Mouse (Mus musculus): ENCODE measurements around the gene Tgoln1. TPM values are rescaled to one million over a fixed set of nuclear protein-coding genes. Genes with fewer than 3 reads are reported as not detected.

The Tgoln1 gene
- total and polyA plus RNA-seq, 3 experiments: 4.4 to 72.6 (median 49.7) TPM

- no peaks in the 10 kb centered on the region for H3K27me3 ChIP-seq (ENCODE audit: insufficient read depth, low read length)
- peaks cover 51% of the 10 kb centered on the region for H3K36me3 ChIP-seq (replicated peaks)
- DNase-seq (ENCODE audit: low spot score) (no peak), ATAC-seq (ENCODE audit: extremely low read depth, insufficient number of reproducible peaks, low FRiP score, poor library complexity, severe bottlenecking) (no peak)
- H3K4me1 ChIP-seq (ENCODE audit: insufficient read depth, low read depth, low read length): no peaks in the 10 kb centered on the region
- TF ChIP-seq GATA1 (IDR thresholded peaks at IDR 0.05; ENCODE audit: borderline replicate concordance, low read length): no peak
- TF ChIP-seq POLR2AphosphoS5 (IDR thresholded peaks at IDR 0.05; ENCODE audit: insufficient replicate concordance, low read depth, low read length): no peak
- no peak for TF ChIP-seq TAL1 (conservative IDR thresholded peaks at IDR 0.05; ENCODE audit: low read depth, low read length)
- TF ChIP-seq GATA2 (IDR thresholded peaks at IDR 0.05; ENCODE audit: borderline replicate concordance, low read depth, low read length): no peak
- no peak for TF ChIP-seq CTCF (IDR thresholded peaks at IDR 0.05; ENCODE audit: low read depth, low read length)
- no peak overlapping the region for H3K4me3 ChIP-seq (ENCODE audit: low read depth, low read length)
- no peaks in the 10 kb centered on the region for H3K9me3 ChIP-seq (replicated peaks)
These were observed 48.1 kb downstream of the Tgoln1 start for GRCm38 (mm10) chr6:72568736-72569135.

GRCm38 (mm10) chr6:72567508-72567907 is 49.3 kb downstream of the Tgoln1 start:
- Histone ChIP-seq H3K4me1 (ENCODE audit: insufficient read depth, low read depth, low read length) (peaks cover under 1% of the 10 kb centered on the region; the same call in 1 of the 2 replicates), H3K9me3 (replicated peaks) (no peaks in the 10 kb centered on the region), H3K36me3 (replicated peaks) (peaks cover 57% of the 10 kb centered on the region), H3K4me3 (ENCODE audit: low read depth, low read length) (no peak overlapping the region), H3K27me3 (ENCODE audit: insufficient read depth, low read length) (no peaks in the 10 kb centered on the region)
- DNase-seq (ENCODE audit: low spot score): no peak
- no peak for TF ChIP-seq GATA1 (IDR thresholded peaks at IDR 0.05; ENCODE audit: borderline replicate concordance, low read length)
- TF ChIP-seq GATA2 (IDR thresholded peaks at IDR 0.05; ENCODE audit: borderline replicate concordance, low read depth, low read length): no peak
- TF ChIP-seq POLR2AphosphoS5 (IDR thresholded peaks at IDR 0.05; ENCODE audit: insufficient replicate concordance, low read depth, low read length): no peak
- no peak for TF ChIP-seq TAL1 (conservative IDR thresholded peaks at IDR 0.05; ENCODE audit: low read depth, low read length)
- ATAC-seq (ENCODE audit: extremely low read depth, insufficient number of reproducible peaks, low FRiP score, poor library complexity, severe bottlenecking): no peak

GRCm38 (mm10) chr6:72566044-72566443 is 50.8 kb downstream of the Tgoln1 start:
- H3K4me1 ChIP-seq (ENCODE audit: insufficient read depth, low read depth, low read length): peaks cover 2% of the 10 kb centered on the region; the same call in 1 of the 2 replicates
- TF ChIP-seq CTCF (IDR thresholded peaks at IDR 0.05; ENCODE audit: low read depth, low read length) (peak; percentile 65), TAL1 (conservative IDR thresholded peaks at IDR 0.05; ENCODE audit: low read depth, low read length) (no peak)
- H3K4me3 ChIP-seq (ENCODE audit: low read depth, low read length): no peak overlapping the region
- ATAC-seq (ENCODE audit: extremely low read depth, insufficient number of reproducible peaks, low FRiP score, poor library complexity, severe bottlenecking): 0 out of 2 replicates have a peak, but pooled peaks have one; percentile 40
- no peaks in the 10 kb centered on the region for H3K27me3 ChIP-seq (ENCODE audit: insufficient read depth, low read length)
- H3K9me3 ChIP-seq (replicated peaks): no peaks in the 10 kb centered on the region
- peaks cover 61% of the 10 kb centered on the region for H3K36me3 ChIP-seq (replicated peaks)
- peak; percentile 72 for DNase-seq (ENCODE audit: low spot score)

- H3K9me3 ChIP-seq (replicated peaks): no peaks in the 10 kb centered on the region
- H3K4me3 ChIP-seq (ENCODE audit: low read depth, low read length): no peak overlapping the region
- no peaks in the 10 kb centered on the region for H3K27me3 ChIP-seq (ENCODE audit: insufficient read depth, low read length)
- H3K36me3 ChIP-seq (replicated peaks): peaks cover 61% of the 10 kb centered on the region
- H3K4me1 ChIP-seq (ENCODE audit: insufficient read depth, low read depth, low read length): peaks cover 2% of the 10 kb centered on the region; the same call in 1 of the 2 replicates
- TF ChIP-seq POLR2AphosphoS5 (IDR thresholded peaks at IDR 0.05; ENCODE audit: insufficient replicate concordance, low read depth, low read length) (no peak), GATA1 (IDR thresholded peaks at IDR 0.05; ENCODE audit: borderline replicate concordance, low read length) (no peak), TAL1 (conservative IDR thresholded peaks at IDR 0.05; ENCODE audit: low read depth, low read length) (no peak), GATA2 (IDR thresholded peaks at IDR 0.05; ENCODE audit: borderline replicate concordance, low read depth, low read length) (no peak), CTCF (IDR thresholded peaks at IDR 0.05; ENCODE audit: low read depth, low read length) (no peak)
- DNase-seq (ENCODE audit: low spot score) (no peak), ATAC-seq (ENCODE audit: extremely low read depth, insufficient number of reproducible peaks, low FRiP score, poor library complexity, severe bottlenecking) (no peak)
These were observed 51.3 kb downstream of the Tgoln1 start for GRCm38 (mm10) chr6:72565506-72565905.

GRCm38 (mm10) chr6:72562894-72563293 is 53.9 kb downstream of the Tgoln1 start:
- Histone ChIP-seq H3K36me3 (replicated peaks) (peaks cover 64% of the 10 kb centered on the region), H3K27me3 (ENCODE audit: insufficient read depth, low read length) (no peaks in the 10 kb centered on the region), H3K4me3 (ENCODE audit: low read depth, low read length) (no peak overlapping the region), H3K4me1 (ENCODE audit: insufficient read depth, low read depth, low read length) (peaks cover 4% of the 10 kb centered on the region; the same call in 1 of the 2 replicates), H3K9me3 (replicated peaks) (no peaks in the 10 kb centered on the region)
- ATAC-seq (ENCODE audit: extremely low read depth, insufficient number of reproducible peaks, low FRiP score, poor library complexity, severe bottlenecking): no peak
- no peak for TF ChIP-seq POLR2AphosphoS5 (IDR thresholded peaks at IDR 0.05; ENCODE audit: insufficient replicate concordance, low read depth, low read length)
- TF ChIP-seq TAL1 (conservative IDR thresholded peaks at IDR 0.05; ENCODE audit: low read depth, low read length): no peak
- no peak for TF ChIP-seq GATA2 (IDR thresholded peaks at IDR 0.05; ENCODE audit: borderline replicate concordance, low read depth, low read length)
- TF ChIP-seq CTCF (IDR thresholded peaks at IDR 0.05; ENCODE audit: low read depth, low read length): no peak
- TF ChIP-seq GATA1 (IDR thresholded peaks at IDR 0.05; ENCODE audit: borderline replicate concordance, low read length): no peak
- DNase-seq (ENCODE audit: low spot score): no peak

- Histone ChIP-seq H3K4me3 (ENCODE audit: low read depth, low read length) (no peak overlapping the region), H3K36me3 (replicated peaks) (peaks cover 64% of the 10 kb centered on the region), H3K27me3 (ENCODE audit: insufficient read depth, low read length) (no peaks in the 10 kb centered on the region), H3K4me1 (ENCODE audit: insufficient read depth, low read depth, low read length) (peaks cover 4% of the 10 kb centered on the region; the same call in 1 of the 2 replicates), H3K9me3 (replicated peaks) (no peaks in the 10 kb centered on the region)
- no peak for TF ChIP-seq GATA2 (IDR thresholded peaks at IDR 0.05; ENCODE audit: borderline replicate concordance, low read depth, low read length)
- no peak for TF ChIP-seq POLR2AphosphoS5 (IDR thresholded peaks at IDR 0.05; ENCODE audit: insufficient replicate concordance, low read depth, low read length)
- ATAC-seq (ENCODE audit: extremely low read depth, insufficient number of reproducible peaks, low FRiP score, poor library complexity, severe bottlenecking): no peak
- DNase-seq (ENCODE audit: low spot score): no peak
These were observed 54.3 kb downstream of the Tgoln1 start for GRCm38 (mm10) chr6:72562486-72562885.

- no peaks in the 10 kb centered on the region for H3K27me3 ChIP-seq (ENCODE audit: insufficient read depth, low read length)
- DNase-seq (ENCODE audit: low spot score): no peak
These were observed 56.0 kb downstream of the Tgoln1 start for GRCm38 (mm10) chr6:72560801-72561200.

More at GRCm38 (mm10) chr6:72560801-72561200, 56.0 kb downstream of the Tgoln1 start:
- no peaks in the 10 kb centered on the region for H3K9me3 ChIP-seq (replicated peaks)
- H3K4me3 ChIP-seq (ENCODE audit: low read depth, low read length): no peak overlapping the region
- peaks cover 4% of the 10 kb centered on the region; the same call in 1 of the 2 replicates for H3K4me1 ChIP-seq (ENCODE audit: insufficient read depth, low read depth, low read length)
- TF ChIP-seq TAL1 (conservative IDR thresholded peaks at IDR 0.05; ENCODE audit: low read depth, low read length) (no peak), CTCF (IDR thresholded peaks at IDR 0.05; ENCODE audit: low read depth, low read length) (no peak), POLR2AphosphoS5 (IDR thresholded peaks at IDR 0.05; ENCODE audit: insufficient replicate concordance, low read depth, low read length) (no peak), GATA1 (IDR thresholded peaks at IDR 0.05; ENCODE audit: borderline replicate concordance, low read length) (no peak), GATA2 (IDR thresholded peaks at IDR 0.05; ENCODE audit: borderline replicate concordance, low read depth, low read length) (no peak)
- no peak for ATAC-seq (ENCODE audit: extremely low read depth, insufficient number of reproducible peaks, low FRiP score, poor library complexity, severe bottlenecking)
- H3K36me3 ChIP-seq (replicated peaks): peaks cover 64% of the 10 kb centered on the region
